ENCODE assay signal across 28 mouse cellular contexts in the genomic region with DNA sequence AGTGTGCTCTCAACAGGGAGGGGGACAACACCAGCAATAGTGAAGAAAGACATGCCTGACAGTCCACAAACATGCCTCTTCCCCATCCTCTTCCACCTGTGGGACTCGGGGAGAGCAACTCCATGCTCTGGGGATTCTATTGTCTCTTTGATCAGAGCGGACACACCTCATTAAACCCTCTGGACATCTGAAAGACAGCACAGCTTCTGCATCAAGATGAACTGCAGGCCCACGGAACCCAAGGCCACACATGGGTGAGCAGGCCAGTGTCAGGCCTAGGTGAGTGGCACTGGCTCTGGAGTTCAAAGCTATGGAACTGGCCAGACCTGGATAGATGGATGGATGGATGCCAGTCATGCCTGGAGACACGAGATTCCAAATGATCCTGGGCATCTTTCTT. TPM values are rescaled to one million over a fixed set of nuclear protein-coding genes. Genes with fewer than 3 reads are reported as not detected.
"Had no signal": no experiment of that assay in that cellular context is flagged by ENCODE, and none has a peak within 500 bp of the region (broad histone marks: within the 10 kb centered on the region; RNA-seq: fewer than 3 reads in every experiment).

No protein-coding gene starts in this region.

- H3K27me3 ChIP-seq: embryonic facial prominence, embryonic 12.5 days; embryonic facial prominence, embryonic 13.5 days; embryonic facial prominence, embryonic 15.5 days; forebrain, embryonic 12.5 days; forebrain, embryonic 13.5 days; forebrain, embryonic 15.5 days had no signal

- ATAC-seq: forebrain, embryonic 13.5 days; forebrain, embryonic 14.5 days; forebrain, embryonic 15.5 days; forebrain, embryonic 16.5 days; forebrain, postnatal 0 days had no signal

- H3K4me3 ChIP-seq: embryonic facial prominence, embryonic 10.5 days; embryonic facial prominence, embryonic 12.5 days; embryonic facial prominence, embryonic 13.5 days; embryonic facial prominence, embryonic 15.5 days; erythroblast, embryonic 14.5 days; forebrain, embryonic 10.5 days; forebrain, embryonic 12.5 days; forebrain, embryonic 13.5 days; forebrain, embryonic 15.5 days; gastrocnemius, adult 2 months had no signal

- H3K27ac ChIP-seq: embryonic facial prominence, embryonic 10.5 days; embryonic facial prominence, embryonic 12.5 days; embryonic facial prominence, embryonic 13.5 days; embryonic facial prominence, embryonic 15.5 days; forebrain, embryonic 10.5 days; forebrain, embryonic 12.5 days; forebrain, embryonic 13.5 days; forebrain, embryonic 15.5 days; gastrocnemius, adult 2 months had no signal

- H3K4me2 ChIP-seq: embryonic facial prominence, embryonic 12.5 days; embryonic facial prominence, embryonic 13.5 days; embryonic facial prominence, embryonic 15.5 days; forebrain, embryonic 12.5 days; forebrain, embryonic 13.5 days; forebrain, embryonic 15.5 days had no signal

- H3K9ac ChIP-seq: embryonic facial prominence, embryonic 12.5 days; embryonic facial prominence, embryonic 13.5 days; embryonic facial prominence, embryonic 15.5 days; forebrain, embryonic 12.5 days; forebrain, embryonic 13.5 days; forebrain, embryonic 15.5 days; forebrain, postnatal 0 days had no signal

- DNase-seq: cerebellum, adult 18-20 months; cerebellum, adult 8-10 months; cerebellum, adult 9-10 months; cerebellum, adult 9-11 months; cerebellum, postnatal 10 days; cerebellum, postnatal 14 days; cerebellum, postnatal 36 days; embryo, embryonic 11 days; forebrain, postnatal 0 days; gastrocnemius, adult 2 months; gastrocnemius, postnatal 10 days; gastrocnemius, postnatal 14 days; gastrocnemius, postnatal 25 days; gastrocnemius, postnatal 36 days; heart, adult 11 months had no signal

- H3K9me3 ChIP-seq: embryonic facial prominence, embryonic 10.5 days; embryonic facial prominence, embryonic 12.5 days; embryonic facial prominence, embryonic 13.5 days; embryonic facial prominence, embryonic 15.5 days; forebrain, embryonic 10.5 days; forebrain, embryonic 12.5 days; forebrain, embryonic 13.5 days; forebrain, embryonic 15.5 days had no signal

- H3K4me1 ChIP-seq: embryonic facial prominence, embryonic 12.5 days; embryonic facial prominence, embryonic 13.5 days; embryonic facial prominence, embryonic 15.5 days; forebrain, embryonic 13.5 days; forebrain, embryonic 15.5 days had no signal

- H3K36me3 ChIP-seq: embryonic facial prominence, embryonic 10.5 days; embryonic facial prominence, embryonic 12.5 days; embryonic facial prominence, embryonic 13.5 days; embryonic facial prominence, embryonic 15.5 days; forebrain, embryonic 10.5 days; forebrain, embryonic 12.5 days; forebrain, embryonic 15.5 days had no signal

RNA-seq across cellular contexts. Expression of a gene that starts 9.6 kb away (rescaled TPM):
- polyA plus RNA-seq: embryonic facial prominence, embryonic 10.5 days; embryonic facial prominence, embryonic 12.5 days; forebrain, embryonic 10.5 days; forebrain, embryonic 11.5 days had no signal

RNA-seq across cellular contexts. Expression of a gene that starts 33.2 kb away (rescaled TPM):
- polyA plus RNA-seq: forebrain, postnatal 0 days; gonadal fat pad, adult 2 months had no signal
